Mouse (Mus musculus): ENCODE measurements around the gene Rpl21.

Gene Rpl21

DNA sequence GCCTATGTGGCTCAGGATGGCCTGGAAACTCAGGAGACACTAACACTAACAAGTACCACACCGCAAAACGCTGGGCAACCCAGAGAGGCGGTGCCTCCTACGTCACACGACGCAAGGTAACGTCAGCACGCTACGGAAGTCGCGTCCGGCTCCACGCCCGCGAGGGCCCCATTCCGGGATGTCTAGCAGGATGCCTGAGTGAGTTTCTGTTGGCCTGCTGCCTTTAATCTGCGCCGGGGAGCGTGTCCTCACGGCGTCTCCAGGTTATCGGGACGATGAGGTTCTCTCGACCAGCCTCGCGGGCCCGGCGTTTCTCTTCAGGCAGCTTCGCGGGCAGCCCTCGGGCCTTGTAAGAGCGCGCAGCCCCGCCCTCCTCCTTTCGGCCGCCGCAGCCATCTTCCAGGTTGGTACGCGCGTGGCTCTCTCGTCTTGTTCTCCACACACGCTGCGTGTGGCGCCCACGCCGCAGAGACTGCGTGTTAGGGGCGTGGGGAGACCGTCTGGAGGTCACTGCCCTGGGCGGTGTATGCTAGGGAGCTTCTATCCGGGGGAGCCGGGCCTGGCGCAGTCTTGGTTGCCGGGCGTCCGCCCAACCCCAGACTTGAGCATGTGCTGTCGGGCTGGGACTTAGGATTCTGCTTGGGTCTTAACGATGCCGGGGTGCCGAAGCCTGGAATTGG is at the start of gene Rpl21:
Gene Rpl21, plus strand, starts transcription at position 122 of the 680 bp plus-strand sequence.
- peak; percentile 93 to 94 for DNase-seq

DNA sequence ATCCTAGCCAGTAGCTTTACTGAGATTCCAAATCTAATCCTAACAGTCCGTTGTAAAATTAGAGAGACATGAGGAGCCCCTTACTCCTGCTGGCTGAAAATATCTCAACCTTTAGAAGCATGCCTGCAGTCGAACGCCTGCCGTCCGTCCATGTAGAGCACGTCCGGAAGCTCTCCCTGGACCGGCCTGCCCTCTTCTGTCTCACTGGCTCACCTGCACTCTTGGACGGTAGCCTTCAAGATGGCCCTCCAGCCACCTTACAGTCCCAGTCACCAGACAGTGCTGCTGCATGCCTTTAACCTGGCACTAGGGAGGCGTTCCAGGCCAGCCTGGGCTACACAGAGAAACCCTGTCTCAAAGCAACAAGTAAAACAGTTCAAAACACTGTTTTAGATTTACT is 49.4 kb upstream of the Rpl21 start:
- no peak for DNase-seq

DNA sequence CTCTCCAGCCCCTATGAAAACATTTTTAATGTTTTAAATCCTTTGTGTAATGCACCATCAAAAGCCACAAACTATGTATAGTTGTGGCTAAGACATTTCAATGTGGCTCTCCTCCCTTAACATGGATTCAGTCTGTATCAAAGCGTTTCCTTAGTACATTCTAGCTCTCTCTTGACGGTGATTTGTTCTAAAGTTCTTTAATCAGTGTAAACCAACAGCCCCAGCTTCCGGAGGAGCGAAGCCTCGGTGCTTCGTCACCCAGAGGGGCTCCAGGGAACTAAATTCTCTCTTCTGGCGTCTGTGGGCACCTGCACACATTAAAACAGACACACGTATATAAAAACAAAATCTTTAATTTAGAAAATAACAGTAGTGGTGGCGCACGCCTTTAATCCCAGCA is 48.8 kb upstream of the Rpl21 start:
- no peak for DNase-seq

GRCm38 (mm10) chr5:146786123-146786522 is 46.6 kb upstream of the Rpl21 start:
- DNase-seq = no peak

DNA sequence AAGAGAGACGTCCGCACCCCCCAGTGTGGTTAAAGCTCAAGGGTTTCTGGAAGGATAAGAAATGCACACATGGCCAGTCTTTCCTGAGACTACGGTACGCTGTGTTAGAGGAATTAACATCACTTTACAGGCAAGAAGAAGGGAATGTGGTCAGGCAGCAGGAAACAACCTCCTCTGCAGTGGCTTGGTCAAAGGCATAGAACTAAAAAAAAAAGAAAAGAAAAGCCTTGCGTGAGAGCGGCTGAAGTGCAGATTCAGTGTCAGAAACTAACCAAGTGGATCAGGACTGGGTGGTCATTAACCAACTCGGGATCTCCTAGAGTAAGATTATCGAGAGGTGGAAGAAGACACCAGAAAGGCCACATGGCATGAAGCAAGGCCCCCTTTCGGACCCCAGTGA is 43.3 kb upstream of the Rpl21 start:
- no peak for DNase-seq

DNA sequence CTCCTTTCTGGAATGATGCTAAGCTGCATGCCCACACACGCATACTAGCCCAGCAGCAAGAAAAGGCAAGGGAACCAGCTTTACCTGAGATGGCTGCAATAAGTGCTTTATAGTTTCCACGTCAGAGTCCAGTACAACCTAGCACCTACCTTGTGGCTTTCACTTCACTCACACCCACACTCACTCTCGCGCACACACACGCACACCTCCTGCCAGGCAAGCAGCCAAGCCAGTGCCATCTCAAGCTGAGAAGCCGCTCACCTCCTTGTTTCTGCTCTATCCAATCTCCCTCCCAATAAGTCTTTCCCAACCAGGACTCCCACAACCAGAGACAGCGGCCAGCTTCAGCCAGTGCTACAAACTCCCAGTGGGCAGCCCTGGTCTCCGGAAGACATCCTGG is 41.7 kb upstream of the Rpl21 start:
- DNase-seq = no peak

- DNase-seq = peak in 1 of 2 experiments; percentile 24
Measured at GRCm38 (mm10) chr5:146792140-146792791, 40.4 kb upstream of the Rpl21 start.

GRCm38 (mm10) chr5:146793630-146794083 is 39.0 kb upstream of the Rpl21 start:
- no peak for DNase-seq

- peak; percentile 35 to 46 for DNase-seq
Measured at GRCm38 (mm10) chr5:146794084-146794852, 38.4 kb upstream of the Rpl21 start.

- DNase-seq = peak; percentile 97
Measured at GRCm38 (mm10) chr5:146794853-146795252, 37.8 kb upstream of the Rpl21 start, which contains the start of gene Usp12. Gene Usp12 (minus strand): TSS chr5:146795006.

GRCm38 (mm10) chr5:146795728-146796127 is 37.0 kb upstream of the Rpl21 start:
- DNase-seq = no peak

GRCm38 (mm10) chr5:146798031-146798430 is 34.7 kb upstream of the Rpl21 start:
- DNase-seq = no peak

DNA sequence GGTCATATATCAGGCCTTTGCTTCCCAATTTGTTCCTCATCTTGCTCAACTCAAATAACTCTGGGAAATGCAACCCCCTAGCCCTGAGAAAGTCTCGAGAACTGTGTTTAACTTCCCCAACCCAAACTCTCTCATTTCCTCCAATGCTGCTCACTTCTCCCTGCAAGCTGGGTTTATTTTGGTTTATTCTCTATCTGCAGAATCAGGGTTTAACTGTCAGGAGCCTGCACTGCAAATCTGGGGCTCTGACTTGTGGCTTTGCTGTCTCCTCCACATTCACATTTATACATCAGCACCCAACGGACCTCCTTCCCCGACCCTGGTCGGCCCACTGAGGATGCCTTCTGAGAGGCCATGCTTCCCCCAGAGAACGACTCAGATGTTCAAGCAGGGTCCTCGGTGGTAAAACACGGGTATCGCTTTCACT is 26.7 kb upstream of the Rpl21 start:
- DNase-seq = no peak

GRCm38 (mm10) chr5:146809951-146810350 is 22.7 kb upstream of the Rpl21 start:
- no peak for DNase-seq

DNA sequence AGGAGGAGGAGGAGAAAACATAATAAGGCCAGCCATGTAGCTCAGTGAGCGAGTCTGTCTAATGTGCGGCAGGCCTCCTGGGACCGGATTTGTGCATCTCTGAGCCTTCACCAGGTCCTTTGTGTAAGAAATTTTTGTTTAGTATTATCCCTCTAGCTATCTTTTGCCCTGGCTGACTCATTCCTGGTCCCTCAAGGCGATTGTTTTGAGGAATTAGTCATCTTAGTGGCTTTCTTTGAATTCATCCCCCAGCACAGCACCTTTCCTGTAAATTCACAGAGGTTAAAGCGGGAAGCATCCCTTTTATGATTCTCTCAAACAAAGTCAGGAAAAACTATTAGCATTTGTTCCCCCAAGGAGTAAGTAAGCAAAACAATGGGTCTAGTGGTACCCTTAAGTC is 19.8 kb upstream of the Rpl21 start:
- no peak for DNase-seq

DNA sequence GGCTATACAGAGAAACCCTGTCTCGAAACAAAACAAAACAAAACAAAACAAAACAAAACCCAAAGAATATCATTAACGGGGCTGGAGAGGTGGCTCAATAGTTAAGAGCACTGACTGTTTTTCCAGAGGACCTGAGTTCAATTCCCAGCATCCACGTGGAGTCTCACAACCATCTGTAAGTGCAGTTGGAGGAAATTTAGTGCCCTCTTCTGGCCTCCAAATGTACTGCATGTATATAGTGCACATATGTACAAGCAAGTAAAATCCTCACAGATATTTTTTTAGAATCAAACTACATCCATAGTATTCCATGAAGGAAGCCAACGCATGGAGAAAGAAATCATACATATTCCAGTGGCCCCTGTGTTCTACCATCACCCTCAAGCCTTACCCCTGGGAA is 19.3 kb upstream of the Rpl21 start:
- no peak for DNase-seq

- DNase-seq = no peak
Measured at GRCm38 (mm10) chr5:146815394-146815793, 17.3 kb upstream of the Rpl21 start.

- DNase-seq = no peak
Measured at GRCm38 (mm10) chr5:146817583-146817982, 15.1 kb upstream of the Rpl21 start.

DNA sequence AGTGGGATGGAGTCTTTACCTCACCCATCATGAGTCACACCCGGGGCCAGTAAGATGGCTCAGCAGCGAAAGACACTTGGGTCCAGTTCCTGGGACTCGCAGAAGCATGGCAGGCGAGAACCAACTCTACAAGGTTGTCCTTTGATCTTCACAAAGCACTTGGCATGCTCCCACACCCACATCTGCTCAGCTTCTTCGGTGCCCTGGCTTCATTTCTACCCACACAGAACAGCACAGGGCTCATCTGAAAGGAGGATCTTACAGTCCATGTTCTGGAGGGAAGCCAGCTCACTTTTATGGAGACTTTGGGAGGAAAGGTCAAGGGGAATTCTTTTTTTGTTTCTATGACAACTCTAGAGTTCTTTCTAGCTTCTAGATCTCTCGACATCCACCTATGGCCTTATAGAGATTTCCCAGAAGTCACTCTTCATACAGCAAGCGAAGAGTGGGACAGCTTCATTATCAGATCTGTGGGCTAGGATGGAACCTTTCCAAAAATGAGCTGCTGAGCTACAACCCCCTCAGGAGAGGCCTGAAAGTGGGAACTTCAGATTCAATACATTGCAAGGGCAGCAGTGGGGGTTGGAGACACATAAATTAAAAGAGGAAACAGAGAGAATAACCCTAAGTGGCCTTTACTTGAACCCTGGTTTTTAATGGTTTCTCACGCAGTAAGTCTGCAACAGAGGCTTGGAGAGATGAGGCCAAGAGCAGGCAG is 13.6 kb upstream of the Rpl21 start:
- no peak for DNase-seq

- no peak for DNase-seq
Measured at GRCm38 (mm10) chr5:146823005-146823404, 9.7 kb upstream of the Rpl21 start.

GRCm38 (mm10) chr5:146829528-146829927 is 3.2 kb upstream of the Rpl21 start:
- DNase-seq = no peak

DNA sequence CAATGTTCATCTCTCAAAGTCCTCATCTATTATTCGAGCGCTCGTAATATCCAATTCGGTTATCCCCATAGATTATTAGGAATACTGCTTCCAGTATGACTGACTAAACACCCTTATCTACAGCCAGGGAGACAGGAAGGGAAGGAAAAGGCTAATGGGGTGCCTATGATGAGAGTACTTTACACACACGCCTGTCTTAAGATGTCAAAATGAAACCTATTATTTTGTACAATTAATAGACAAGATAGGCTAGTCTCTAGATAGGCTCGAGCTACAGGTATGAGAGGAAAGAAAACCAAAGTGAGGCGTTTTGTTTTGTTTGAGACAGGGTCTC is 288 bp upstream of the Rpl21 start:
- no peak for DNase-seq

GRCm38 (mm10) chr5:146833673-146834201 is 1.0 kb downstream of the Rpl21 start:
- DNase-seq = no peak

Measured in lung, adult 18-20 months (tissue).